Mouse (Mus musculus) liver, embryonic 11.5 days (tissue): ENCODE data around the gene Rad9b. TPM values are rescaled to one million over a fixed set of nuclear protein-coding genes. Genes with fewer than 3 reads are reported as not detected.

Experiments used
- ATAC-seq: fragments of 200-750 bp; cut with Nextera tagmentation; replicated peaks from 2 replicates; pipeline ENCODE4 v1.8.0; 2017; ENCODE audit warnings: moderate number of reproducible peaks, mild to moderate bottlenecking, moderate TSS enrichment, moderate library complexity; ENCODE audit not compliant: low FRiP score
- DNase-seq: peaks from one replicate; pipeline ENCODE4 v3.0.0-alpha.2; 2017; ENCODE audit warnings: low spot score
- H3K27ac ChIP-seq: fragments of 300-500 bp; sonication (generic); 2 replicates; pipeline ENCODE4 v1.5.1; 2014; ENCODE audit warnings: mild to moderate bottlenecking, low read depth, low read length, control low read depth
- H3K27me3 ChIP-seq: fragments of 300-500 bp; sonication (generic); replicated peaks from 2 replicates; pipeline ENCODE4 v1.6.1; 2014; ENCODE audit warnings: low read length, mixed read lengths; ENCODE audit not compliant: control insufficient read depth, insufficient read depth
- H3K36me3 ChIP-seq: fragments of 300-500 bp; sonication (generic); 2 replicates; pipeline ENCODE4 v1.6.1; 2014; ENCODE audit warnings: mild to moderate bottlenecking, low read length, moderate library complexity, mixed read lengths; ENCODE audit not compliant: control insufficient read depth, insufficient read depth
- H3K4me1 ChIP-seq: fragments of 300-500 bp; sonication (generic); replicated peaks from 2 replicates; pipeline ENCODE4 v1.6.1; 2014; ENCODE audit warnings: low read length, mixed read lengths; ENCODE audit not compliant: control insufficient read depth, insufficient read depth
- H3K4me2 ChIP-seq: fragments of 300-500 bp; sonication (generic); 2 replicates; pipeline ENCODE4 v1.6.1; 2014; ENCODE audit warnings: mild to moderate bottlenecking, control low read depth, moderate library complexity
- H3K4me3 ChIP-seq: fragments of 300-500 bp; sonication (generic); 2 replicates; pipeline ENCODE4 v1.5.1; 2014; ENCODE audit warnings: low read depth, low read length, control low read depth
- H3K9ac ChIP-seq: fragments of 300-500 bp; sonication (generic); 2 replicates; pipeline ENCODE4 v1.6.1; 2014; ENCODE audit warnings: low read depth, low read length, control low read depth
- H3K9me3 ChIP-seq: fragments of 300-500 bp; sonication (generic); 2 replicates; pipeline ENCODE4 v1.6.1; 2016; ENCODE audit warnings: low read length, inconsistent platforms, mixed read lengths; ENCODE audit not compliant: control insufficient read depth
- WGBS: fragments of 180-500 bp; shearing (Covaris S2); extraction: QIAGEN DNeasy Blood & Tissue Kit; methylation state at CpG from one replicate; pipeline ENCODE4 v1.1.7; 2014; 5-methylcytosine and 5-hydroxymethylcytosine counted together
- polyA plus RNA-seq: library from polyadenylated mRNA; unstranded; fragments of >200 nt; fragmentation: Nextera tagmentation; extraction: Ambion mirVana; gene quantifications from 2 replicates; pipeline ENCODE4 v1.2.1, GENCODE M21; 2014

Gene Rad9b
- polyA plus RNA-seq, 1 experiment from 2014 or later = 7.0 TPM

- peaks cover 7% of the 10 kb centered on the region for H3K4me1 ChIP-seq
- H3K9me3 ChIP-seq = no peaks in the 10 kb centered on the region
- H3K27ac ChIP-seq = no peak overlapping the region
- H3K36me3 ChIP-seq = peaks cover 8% of the 10 kb centered on the region; the same call in 1 of the 2 replicates
- 0 out of 2 replicates have a peak overlapping the region, but pooled peaks have one; percentile 20 for H3K4me2 ChIP-seq
- DNase-seq (peak; percentile 66), ATAC-seq (no peak)
- WGBS = 59% methylated on average over 2 of the region's 2 CpGs
- no peak overlapping the region for H3K9ac ChIP-seq
- no peak overlapping the region for H3K4me3 ChIP-seq
- H3K27me3 ChIP-seq = no peaks in the 10 kb centered on the region
Measured at GRCm38 (mm10) chr5:122393887-122394286, 39.9 kb upstream of the Rad9b start.

DNA sequence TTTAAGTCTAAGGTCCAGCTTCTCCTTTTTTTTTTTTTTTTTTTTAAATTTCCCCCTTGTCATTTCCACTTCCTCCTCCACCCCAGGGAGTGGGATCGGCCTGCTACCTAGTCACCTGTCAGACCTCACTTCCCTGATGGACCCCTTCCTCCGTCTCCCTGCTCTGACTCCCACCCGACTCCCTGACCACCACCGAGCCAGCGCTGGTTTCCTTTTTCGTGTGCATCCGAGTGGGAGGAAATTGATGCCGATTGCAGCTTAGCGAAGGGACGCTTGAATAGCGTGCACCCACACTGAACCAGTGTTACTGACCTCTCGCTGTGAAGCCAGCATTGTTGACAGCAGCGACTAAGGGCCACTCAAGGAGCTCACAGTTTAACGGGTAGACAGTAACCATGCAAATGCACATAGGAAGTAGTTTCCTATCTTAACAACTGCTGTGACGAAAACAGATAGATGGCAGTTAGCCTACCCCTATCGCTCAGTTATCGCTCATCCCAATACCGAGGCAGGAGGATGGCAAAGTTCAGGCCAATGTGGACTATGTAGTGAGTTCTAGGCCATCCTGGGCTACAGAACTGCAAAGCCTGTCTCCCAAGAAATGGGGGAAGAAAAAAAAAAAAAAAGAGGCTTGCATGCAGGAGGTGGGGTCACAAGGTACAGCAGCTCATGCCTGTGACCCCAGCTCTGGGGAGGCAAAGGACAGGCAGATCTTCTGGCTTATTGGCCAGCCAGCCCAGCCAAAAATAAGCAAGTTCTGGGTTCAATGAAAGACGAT is 38.4 kb upstream of the Rad9b start:
- WGBS = 10% methylated on average over 19 of the region's 19 CpGs

DNA sequence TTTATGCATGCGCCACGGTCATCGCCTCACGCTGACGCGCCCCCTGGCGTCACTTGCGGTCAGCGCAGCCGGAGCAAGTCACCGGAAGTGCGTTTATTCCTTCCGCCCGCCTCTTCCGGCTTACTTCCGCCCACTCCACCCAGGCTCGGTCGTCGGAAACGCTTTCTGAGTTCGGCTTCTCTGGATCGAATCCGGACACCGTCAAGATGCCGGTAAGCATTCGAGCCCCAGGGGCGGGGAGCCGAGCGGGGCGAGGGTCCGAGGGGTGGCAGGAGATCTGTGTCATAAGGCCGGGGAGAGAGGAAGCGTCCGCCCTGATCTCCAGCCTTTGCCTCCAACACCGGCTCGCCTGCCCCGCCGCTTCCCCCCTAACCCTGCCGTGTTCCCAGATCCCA is 37.8 kb upstream of the Rad9b start, which contains the start of gene Arpc3:
Arpc3 (plus strand) TSS at position 93 of the 395 bp plus-strand sequence.
- H3K27ac ChIP-seq = 0 out of 2 replicates have a peak within 1 kb of the TSS, but pooled peaks have one; percentile 11
- peaks cover 5% of the 10 kb centered on the region; the same call in 1 of the 2 replicates for H3K36me3 ChIP-seq
- H3K27me3 ChIP-seq = no peaks in the 10 kb centered on the region
- peak within 1 kb of the TSS; percentile 79 for H3K9ac ChIP-seq
- H3K4me2 ChIP-seq = peak within 1 kb of the TSS; percentile 74
- peak; percentile 89 for DNase-seq
- no peaks in the 10 kb centered on the region for H3K9me3 ChIP-seq
- peak; percentile 90 for ATAC-seq
- H3K4me1 ChIP-seq = peaks cover 7% of the 10 kb centered on the region
- peak within 1 kb of the TSS; percentile 77 for H3K4me3 ChIP-seq
- WGBS = under 1% methylated on average over 39 of the region's 39 CpGs

More for the DNA sequence above, 38.4 kb upstream of the Rad9b start:
- Histone ChIP-seq H3K27ac (0 out of 2 replicates have a peak overlapping the region, but pooled peaks have one; percentile 11), H3K4me3 (peak overlapping the region; percentile 77), H3K4me1 (peaks cover 7% of the 10 kb centered on the region), H3K9me3 (no peaks in the 10 kb centered on the region), H3K27me3 (no peaks in the 10 kb centered on the region), H3K36me3 (peaks cover 8% of the 10 kb centered on the region; the same call in 1 of the 2 replicates), H3K4me2 (peak overlapping the region; percentile 74), H3K9ac (peak overlapping the region; percentile 79)
- DNase-seq (peak; percentile 45), ATAC-seq (peak; percentile 37; the same call in 1 of the 2 replicates)

GRCm38 (mm10) chr5:122391178-122391785 is 37.2 kb upstream of the Rad9b start:
- H3K27me3 ChIP-seq = no peaks in the 10 kb centered on the region
- H3K4me1 ChIP-seq = peaks cover 7% of the 10 kb centered on the region
- ATAC-seq (no peak), DNase-seq (no peak)
- no peak overlapping the region for H3K27ac ChIP-seq
- H3K9me3 ChIP-seq = no peaks in the 10 kb centered on the region
- peaks cover 2% of the 10 kb centered on the region; the same call in 1 of the 2 replicates for H3K36me3 ChIP-seq
- 51% methylated on average over 15 of the region's 16 CpGs for WGBS
- H3K4me2 ChIP-seq = peak overlapping the region; percentile 74
- peak overlapping the region; percentile 77 for H3K4me3 ChIP-seq
- peak overlapping the region; percentile 79 for H3K9ac ChIP-seq

DNA sequence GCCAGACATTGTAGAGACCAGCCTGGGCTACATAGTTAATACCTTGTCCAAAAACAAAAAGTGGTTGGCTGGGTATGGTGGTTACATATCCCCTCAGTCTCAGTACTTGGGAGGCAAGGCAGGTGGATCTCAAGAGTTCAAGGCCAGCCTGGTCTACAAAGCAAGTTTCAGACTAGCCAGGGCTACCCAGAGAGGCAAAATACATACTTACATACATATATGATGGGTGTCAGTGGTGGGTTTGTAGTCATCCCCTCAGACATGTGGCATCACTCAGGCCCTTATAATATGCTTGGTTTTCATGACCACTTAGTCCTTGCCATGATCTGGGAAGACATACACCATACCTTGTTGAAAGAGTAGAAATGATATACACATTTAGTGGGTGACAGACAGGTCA is 36.6 kb upstream of the Rad9b start:
- H3K4me1 ChIP-seq = peaks cover 7% of the 10 kb centered on the region
- ATAC-seq (no peak), DNase-seq (no peak)
- no peak overlapping the region for H3K27ac ChIP-seq
- no peaks in the 10 kb centered on the region for H3K27me3 ChIP-seq
- H3K36me3 ChIP-seq = peaks cover 2% of the 10 kb centered on the region; the same call in 1 of the 2 replicates
- H3K9ac ChIP-seq = no peak overlapping the region
- H3K4me3 ChIP-seq = no peak overlapping the region
- H3K9me3 ChIP-seq = no peaks in the 10 kb centered on the region
- no peak overlapping the region for H3K4me2 ChIP-seq

DNA sequence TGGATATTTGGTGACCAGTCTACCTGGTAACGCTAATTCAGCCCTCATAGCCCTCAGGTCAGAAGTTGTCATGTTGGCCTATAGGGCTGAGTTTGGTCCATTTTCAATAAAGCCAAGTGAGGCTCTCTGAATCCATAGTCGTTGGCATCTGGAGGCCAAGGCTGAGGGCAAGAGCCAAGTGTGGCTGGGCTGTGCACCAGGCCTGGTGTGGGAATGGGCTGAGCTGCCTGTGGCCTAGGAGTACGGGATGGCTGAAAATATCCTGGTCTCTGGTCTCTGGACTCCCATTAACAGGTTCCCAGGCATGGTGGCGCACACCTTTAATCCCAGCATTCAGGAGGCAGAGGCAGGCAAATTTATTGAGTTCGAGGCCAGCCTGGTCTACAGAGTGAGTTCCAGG is 36.0 kb upstream of the Rad9b start:
- Histone ChIP-seq H3K4me3 (no peak overlapping the region), H3K4me2 (no peak overlapping the region), H3K9ac (no peak overlapping the region), H3K27me3 (no peaks in the 10 kb centered on the region), H3K4me1 (peaks cover 7% of the 10 kb centered on the region), H3K9me3 (no peaks in the 10 kb centered on the region), H3K27ac (no peak overlapping the region), H3K36me3 (peaks cover 2% of the 10 kb centered on the region; the same call in 1 of the 2 replicates)
- WGBS = 83% methylated on average over 5 of the region's 5 CpGs
- DNase-seq (no peak), ATAC-seq (no peak)

- WGBS = 62% methylated on average over 11 of the region's 11 CpGs
- no peak overlapping the region for H3K4me3 ChIP-seq
- H3K27ac ChIP-seq = no peak overlapping the region
- DNase-seq = peak; percentile 41
- no peaks in the 10 kb centered on the region for H3K4me1 ChIP-seq
- no peak overlapping the region for H3K4me2 ChIP-seq
- no peaks in the 10 kb centered on the region for H3K27me3 ChIP-seq
- no peaks in the 10 kb centered on the region for H3K9me3 ChIP-seq
- H3K36me3 ChIP-seq = peaks cover 31% of the 10 kb centered on the region
- no peak overlapping the region for H3K9ac ChIP-seq
- peak; percentile 64 for ATAC-seq
Measured at GRCm38 (mm10) chr5:122379374-122380155, 25.5 kb upstream of the Rad9b start.

DNA sequence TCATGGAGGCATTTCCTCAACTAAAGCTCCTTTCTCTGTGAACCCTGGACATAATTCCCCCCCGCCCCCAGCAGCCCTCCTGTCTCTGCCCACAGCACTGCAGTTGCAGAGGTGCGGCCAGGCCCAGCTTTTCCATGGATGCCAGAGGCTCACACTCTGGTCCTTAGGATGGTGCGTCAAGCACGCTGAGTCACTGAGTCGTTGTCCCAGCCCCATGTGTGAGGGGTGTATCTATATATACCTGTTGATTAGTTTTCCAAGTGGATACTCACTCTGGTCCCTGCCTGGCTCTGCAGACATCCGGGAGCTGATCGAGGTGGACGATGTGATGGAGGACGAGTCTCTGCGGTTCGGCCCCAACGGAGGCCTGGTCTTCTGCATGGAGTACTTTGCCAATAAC is 24.1 kb upstream of the Rad9b start:
- peaks cover 31% of the 10 kb centered on the region for H3K36me3 ChIP-seq
- no peaks in the 10 kb centered on the region for H3K27me3 ChIP-seq
- ATAC-seq = no peak
- H3K9ac ChIP-seq = no peak overlapping the region
- no peak overlapping the region for H3K27ac ChIP-seq
- H3K4me2 ChIP-seq = no peak overlapping the region
- no peaks in the 10 kb centered on the region for H3K9me3 ChIP-seq
- H3K4me3 ChIP-seq = no peak overlapping the region
- WGBS = 95% methylated on average over 12 of the region's 12 CpGs
- H3K4me1 ChIP-seq = peaks cover 9% of the 10 kb centered on the region
- peak; percentile 28 for DNase-seq
